Mouse (Mus musculus): Measurements from ENCODE around the gene Glod4. TPM values are rescaled to one million over a fixed set of nuclear protein-coding genes. Genes with fewer than 3 reads are reported as not detected.

Gene Glod4
- polyA plus RNA-seq, 1 experiment from 2014 or later = 131 TPM

GRCm38 (mm10) chr11:76170207-76170606, 73.3 kb downstream of the Glod4 start:
- Histone ChIP-seq H3K9ac (ENCODE audit: low read length) (no peak overlapping the region), H3K9me3 (ENCODE audit: control insufficient read depth, low read length) (no peaks in the 10 kb centered on the region), H3K4me3 (ENCODE audit: low read depth, low read length) (no peak overlapping the region), H3K4me1 (ENCODE audit: control insufficient read depth, insufficient read depth, low read length) (no peaks in the 10 kb centered on the region), H3K27me3 (ENCODE audit: control insufficient read depth, insufficient read depth, low read length) (no peaks in the 10 kb centered on the region), H3K36me3 (ENCODE audit: control insufficient read depth, insufficient read depth, low read length) (no peaks in the 10 kb centered on the region), H3K4me2 (no peak overlapping the region), H3K27ac (ENCODE audit: low read depth, low read length) (no peak overlapping the region)
- ATAC-seq (ENCODE audit: low FRiP score) = no peak
- DNase-seq (ENCODE audit: low spot score, missing footprints) = no peak
- WGBS = 74% methylated on average over 5 of the region's 5 CpGs

GRCm38 (mm10) chr11:76168976-76169375, 74.5 kb downstream of the Glod4 start:
- no peak for DNase-seq (ENCODE audit: low spot score, missing footprints)
- H3K27ac ChIP-seq (ENCODE audit: low read depth, low read length) = no peak overlapping the region
- no peaks in the 10 kb centered on the region for H3K36me3 ChIP-seq (ENCODE audit: control insufficient read depth, insufficient read depth, low read length)
- no peak overlapping the region for H3K4me3 ChIP-seq (ENCODE audit: low read depth, low read length)
- no peak for ATAC-seq (ENCODE audit: low FRiP score)
- 90% methylated on average over 3 of the region's 3 CpGs for WGBS
- H3K27me3 ChIP-seq (ENCODE audit: control insufficient read depth, insufficient read depth, low read length) = no peaks in the 10 kb centered on the region
- H3K9ac ChIP-seq (ENCODE audit: low read length) = no peak overlapping the region
- no peaks in the 10 kb centered on the region for H3K4me1 ChIP-seq (ENCODE audit: control insufficient read depth, insufficient read depth, low read length)
- no peaks in the 10 kb centered on the region for H3K9me3 ChIP-seq (ENCODE audit: control insufficient read depth, low read length)
- H3K4me2 ChIP-seq = no peak overlapping the region

DNA sequence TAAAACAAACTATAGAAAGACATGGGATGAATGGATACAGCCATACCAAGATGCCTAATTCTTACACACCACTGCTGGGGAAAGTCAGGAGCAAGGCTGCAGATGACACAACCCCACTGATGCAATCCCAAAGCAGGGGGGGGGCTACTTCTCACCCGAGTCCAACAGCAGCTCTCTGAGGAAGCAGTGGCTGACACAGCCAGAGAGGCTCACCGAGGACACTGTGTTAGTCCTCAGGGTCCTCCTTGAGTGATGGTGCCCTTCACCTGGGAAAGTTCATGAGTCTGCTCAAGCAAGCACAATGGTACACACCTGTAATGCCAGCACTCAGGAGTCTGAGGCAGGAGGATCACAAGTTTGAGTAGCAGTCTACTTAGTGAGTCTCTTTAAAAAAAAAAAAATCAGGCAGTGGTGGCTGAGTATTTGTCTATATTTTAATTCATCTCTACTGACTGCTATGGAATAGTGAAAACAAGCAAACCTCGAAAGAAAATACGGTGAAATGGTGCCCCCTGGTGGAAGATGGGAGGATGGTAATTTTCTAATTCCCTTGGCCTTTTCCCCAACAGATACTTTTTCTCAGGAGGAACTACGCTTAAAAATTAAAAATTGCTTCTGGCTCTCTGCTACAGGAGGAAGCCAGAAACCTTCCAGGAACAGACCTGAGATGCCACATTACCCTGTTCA, 76.3 kb downstream of the Glod4 start:
- Histone ChIP-seq H3K4me2 (no peak overlapping the region), H3K4me1 (ENCODE audit: control insufficient read depth, insufficient read depth, low read length) (no peaks in the 10 kb centered on the region), H3K27me3 (ENCODE audit: control insufficient read depth, insufficient read depth, low read length) (no peaks in the 10 kb centered on the region), H3K9me3 (ENCODE audit: control insufficient read depth, low read length) (no peaks in the 10 kb centered on the region), H3K9ac (ENCODE audit: low read length) (no peak overlapping the region), H3K4me3 (ENCODE audit: low read depth, low read length) (no peak overlapping the region), H3K36me3 (ENCODE audit: control insufficient read depth, insufficient read depth, low read length) (no peaks in the 10 kb centered on the region), H3K27ac (ENCODE audit: low read depth, low read length) (no peak overlapping the region)
- 40% methylated on average over 5 of the region's 5 CpGs for WGBS
- DNase-seq (ENCODE audit: low spot score, missing footprints) (peak; percentile 96), ATAC-seq (ENCODE audit: low FRiP score) (no peak)

- no peak overlapping the region for H3K9ac ChIP-seq (ENCODE audit: low read length)
- H3K27me3 ChIP-seq (ENCODE audit: control insufficient read depth, insufficient read depth, low read length) = no peaks in the 10 kb centered on the region
- H3K4me1 ChIP-seq (ENCODE audit: control insufficient read depth, insufficient read depth, low read length) = no peaks in the 10 kb centered on the region
- no peaks in the 10 kb centered on the region for H3K9me3 ChIP-seq (ENCODE audit: control insufficient read depth, low read length)
- no peak overlapping the region for H3K4me3 ChIP-seq (ENCODE audit: low read depth, low read length)
- H3K27ac ChIP-seq (ENCODE audit: low read depth, low read length) = no peak overlapping the region
- no peak overlapping the region for H3K4me2 ChIP-seq
- 96% methylated on average over 4 of the region's 4 CpGs for WGBS
- DNase-seq (ENCODE audit: low spot score, missing footprints) (no peak), ATAC-seq (ENCODE audit: low FRiP score) (no peak)
- H3K36me3 ChIP-seq (ENCODE audit: control insufficient read depth, insufficient read depth, low read length) = no peaks in the 10 kb centered on the region
Measured at GRCm38 (mm10) chr11:76166657-76167056, 76.9 kb downstream of the Glod4 start.

DNA sequence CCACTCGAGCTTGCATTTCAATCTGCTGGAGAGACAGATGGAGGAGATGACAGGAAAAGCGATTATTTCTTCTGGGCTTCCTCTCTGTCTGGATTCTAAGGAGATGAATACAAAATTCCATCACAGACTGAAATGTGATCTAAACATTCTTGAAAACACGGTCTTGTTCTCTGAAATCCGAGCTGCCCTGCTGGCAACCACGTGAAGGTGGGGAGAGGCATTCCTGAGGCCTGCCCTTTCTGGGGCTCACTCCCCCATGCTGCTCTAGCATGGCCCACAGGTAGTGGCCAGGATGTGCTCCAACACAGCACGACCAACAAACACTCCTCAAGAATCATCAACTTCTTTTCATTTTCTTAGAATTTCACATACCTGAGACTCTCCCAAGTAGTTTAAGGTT, 83.3 kb downstream of the Glod4 start:
- Histone ChIP-seq H3K36me3 (ENCODE audit: control insufficient read depth, insufficient read depth, low read length) (no peaks in the 10 kb centered on the region; the same call in 1 of the 2 replicates), H3K27me3 (ENCODE audit: control insufficient read depth, insufficient read depth, low read length) (no peaks in the 10 kb centered on the region), H3K4me1 (ENCODE audit: control insufficient read depth, insufficient read depth, low read length) (no peaks in the 10 kb centered on the region), H3K4me2 (no peak overlapping the region), H3K27ac (ENCODE audit: low read depth, low read length) (no peak overlapping the region), H3K4me3 (ENCODE audit: low read depth, low read length) (no peak overlapping the region), H3K9me3 (ENCODE audit: control insufficient read depth, low read length) (no peaks in the 10 kb centered on the region), H3K9ac (ENCODE audit: low read length) (no peak overlapping the region)
- WGBS = 70% methylated on average over 6 of the region's 6 CpGs
- ATAC-seq (ENCODE audit: low FRiP score) (no peak), DNase-seq (ENCODE audit: low spot score, missing footprints) (no peak)

- Histone ChIP-seq H3K27ac (ENCODE audit: low read depth, low read length) (no peak overlapping the region), H3K9ac (ENCODE audit: low read length) (no peak overlapping the region), H3K4me3 (ENCODE audit: low read depth, low read length) (no peak overlapping the region), H3K4me1 (ENCODE audit: control insufficient read depth, insufficient read depth, low read length) (no peaks in the 10 kb centered on the region), H3K27me3 (ENCODE audit: control insufficient read depth, insufficient read depth, low read length) (no peaks in the 10 kb centered on the region), H3K36me3 (ENCODE audit: control insufficient read depth, insufficient read depth, low read length) (no peaks in the 10 kb centered on the region; the same call in 1 of the 2 replicates), H3K9me3 (ENCODE audit: control insufficient read depth, low read length) (no peaks in the 10 kb centered on the region), H3K4me2 (no peak overlapping the region)
- 94% methylated on average over 2 of the region's 2 CpGs for WGBS
- DNase-seq (ENCODE audit: low spot score, missing footprints) (no peak), ATAC-seq (ENCODE audit: low FRiP score) (no peak)
Measured at GRCm38 (mm10) chr11:76158375-76158774, 85.2 kb downstream of the Glod4 start.

DNA sequence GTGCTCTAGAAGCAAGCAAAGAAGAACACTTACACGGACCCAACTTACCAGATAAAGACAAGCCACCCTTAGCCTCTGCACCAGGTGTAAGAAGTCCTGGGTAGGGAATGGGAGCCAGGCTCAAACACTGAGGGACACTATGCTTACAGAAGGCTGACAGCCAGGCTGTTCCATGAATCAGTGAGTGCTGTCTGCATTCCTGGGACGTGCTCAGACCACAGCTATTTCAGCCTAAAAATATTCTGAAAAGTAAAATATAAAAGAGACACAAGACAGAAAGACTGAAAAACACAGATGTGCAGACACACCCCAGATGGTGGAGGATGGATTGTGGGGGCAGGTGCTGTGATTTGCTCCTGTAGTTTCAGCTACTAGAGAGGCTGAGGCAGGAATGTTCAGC, 88.7 kb downstream of the Glod4 start:
- no peaks in the 10 kb centered on the region for H3K27me3 ChIP-seq (ENCODE audit: control insufficient read depth, insufficient read depth, low read length)
- DNase-seq (ENCODE audit: low spot score, missing footprints) = no peak
- WGBS = 83% methylated on average over 2 of the region's 2 CpGs
- H3K4me3 ChIP-seq (ENCODE audit: low read depth, low read length) = no peak overlapping the region
- H3K27ac ChIP-seq (ENCODE audit: low read depth, low read length) = no peak overlapping the region
- no peaks in the 10 kb centered on the region for H3K4me1 ChIP-seq (ENCODE audit: control insufficient read depth, insufficient read depth, low read length)
- no peaks in the 10 kb centered on the region for H3K9me3 ChIP-seq (ENCODE audit: control insufficient read depth, low read length)
- no peaks in the 10 kb centered on the region; the same call in 1 of the 2 replicates for H3K36me3 ChIP-seq (ENCODE audit: control insufficient read depth, insufficient read depth, low read length)
- no peak overlapping the region for H3K9ac ChIP-seq (ENCODE audit: low read length)
- no peak for ATAC-seq (ENCODE audit: low FRiP score)
- no peak overlapping the region for H3K4me2 ChIP-seq

GRCm38 (mm10) chr11:76154200-76154599, 89.3 kb downstream of the Glod4 start:
- no peak overlapping the region for H3K9ac ChIP-seq (ENCODE audit: low read length)
- no peaks in the 10 kb centered on the region for H3K9me3 ChIP-seq (ENCODE audit: control insufficient read depth, low read length)
- H3K27me3 ChIP-seq (ENCODE audit: control insufficient read depth, insufficient read depth, low read length) = no peaks in the 10 kb centered on the region
- H3K4me1 ChIP-seq (ENCODE audit: control insufficient read depth, insufficient read depth, low read length) = no peaks in the 10 kb centered on the region
- WGBS = 96% methylated on average over 2 of the region's 2 CpGs
- H3K27ac ChIP-seq (ENCODE audit: low read depth, low read length) = no peak overlapping the region
- no peaks in the 10 kb centered on the region; the same call in 1 of the 2 replicates for H3K36me3 ChIP-seq (ENCODE audit: control insufficient read depth, insufficient read depth, low read length)
- ATAC-seq (ENCODE audit: low FRiP score) = no peak
- no peak overlapping the region for H3K4me2 ChIP-seq
- no peak for DNase-seq (ENCODE audit: low spot score, missing footprints)
- no peak overlapping the region for H3K4me3 ChIP-seq (ENCODE audit: low read depth, low read length)

GRCm38 (mm10) chr11:76153236-76153951, 90.1 kb downstream of the Glod4 start:
- WGBS = 93% methylated on average over 5 of the region's 5 CpGs
- no peak overlapping the region for H3K27ac ChIP-seq (ENCODE audit: low read depth, low read length)

More at GRCm38 (mm10) chr11:76153236-76153951, 90.1 kb downstream of the Glod4 start:
- no peak overlapping the region for H3K9ac ChIP-seq (ENCODE audit: low read length)
- no peaks in the 10 kb centered on the region for H3K9me3 ChIP-seq (ENCODE audit: control insufficient read depth, low read length)
- no peak for ATAC-seq (ENCODE audit: low FRiP score)
- H3K4me1 ChIP-seq (ENCODE audit: control insufficient read depth, insufficient read depth, low read length) = no peaks in the 10 kb centered on the region
- H3K27me3 ChIP-seq (ENCODE audit: control insufficient read depth, insufficient read depth, low read length) = no peaks in the 10 kb centered on the region
- no peaks in the 10 kb centered on the region; the same call in 1 of the 2 replicates for H3K36me3 ChIP-seq (ENCODE audit: control insufficient read depth, insufficient read depth, low read length)
- H3K4me2 ChIP-seq = no peak overlapping the region
- DNase-seq (ENCODE audit: low spot score, missing footprints) = no peak
- H3K4me3 ChIP-seq (ENCODE audit: low read depth, low read length) = no peak overlapping the region

Data from midbrain, embryonic 11.5 days (tissue).